ENCODE assay signal across 20 mouse cellular contexts in the genomic region with DNA sequence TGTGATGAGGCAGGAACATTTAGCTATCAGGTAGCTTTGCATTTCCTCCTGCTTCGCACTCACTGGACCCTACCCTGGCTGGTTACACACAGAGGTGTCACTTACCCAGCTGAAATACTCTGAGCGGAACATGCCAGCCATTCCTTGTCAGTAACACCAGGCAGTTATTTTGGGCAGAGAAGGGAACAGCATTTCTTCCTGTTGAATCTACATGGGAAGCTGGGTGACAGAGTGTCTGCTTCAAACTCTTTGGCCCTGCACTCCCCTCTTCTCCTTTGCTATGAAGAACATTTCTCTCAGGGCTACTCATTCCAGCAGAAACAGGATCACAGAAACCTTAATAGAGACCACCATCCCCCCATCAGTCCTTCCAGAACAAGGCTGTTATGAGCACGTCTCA. TPM values are rescaled to one million over a fixed set of nuclear protein-coding genes. Genes with fewer than 3 reads are reported as not detected.
A peak's percentile ranks its signal among the peaks of the same experiment; 100 is the strongest.
DNase-seq lines count a peak whose midpoint lies in the region; ATAC-seq lines count a peak whose summit lies in the region.
"Had no signal": no experiment of that assay in that cellular context is flagged by ENCODE, and none has a peak within 500 bp of the region (broad histone marks: within the 10 kb centered on the region; RNA-seq: fewer than 3 reads in every experiment).

No protein-coding gene starts in this region.

- no peaks in the 10 kb centered on the region for H3K36me3 ChIP-seq in heart, embryonic 14.5 days (ENCODE audit: control insufficient read depth, insufficient read depth, low read length)
- H3K36me3 ChIP-seq in lung, embryonic 15.5 days: no peaks in the 10 kb centered on the region
- H3K36me3 ChIP-seq: hindbrain, embryonic 15.5 days had no signal

- no peaks in the 10 kb centered on the region for H3K9me3 ChIP-seq in heart, embryonic 14.5 days (ENCODE audit: control insufficient read depth, low read length)
- no peaks in the 10 kb centered on the region for H3K9me3 ChIP-seq in lung, embryonic 15.5 days
- H3K9me3 ChIP-seq: hindbrain, embryonic 15.5 days had no signal

- H3K4me1 ChIP-seq in heart, embryonic 14.5 days (ENCODE audit: control insufficient read depth in 2 of 2, insufficient read depth in 2 of 2, low read length in 2 of 2): peaks cover 35 to 77% of the 10 kb centered on the region in 2 experiments
- peaks cover 48% of the 10 kb centered on the region for H3K4me1 ChIP-seq in lung, embryonic 15.5 days

- peak; percentile 52 to 54 for DNase-seq in heart, adult 18-20 months
- DNase-seq in heart, adult 8-10 months (ENCODE audit: low spot score): no peak
- DNase-seq in brain, adult 2 months (ENCODE audit: low read depth, low spot score): peak; percentile 16
- DNase-seq in adrenal gland, adult 18-20 months (ENCODE audit: low spot score in 2 of 2): no peak
- no peak for DNase-seq in urinary bladder, adult 18-20 months (ENCODE audit: low spot score in 2 of 2)
- DNase-seq in right cerebral cortex, postnatal 36 days (ENCODE audit: low spot score in 2 of 2): no peak
- DNase-seq: adrenal gland, adult 2 months; B cell, adult 2 months; cerebellum, adult 8-10 months; retina, postnatal 1 day; thymus, postnatal 4 days had no signal

- peak overlapping the region; percentile 87 to 91 for H3K27ac ChIP-seq in heart, embryonic 14.5 days (replicated peaks in 1 of 2; ENCODE audit: control insufficient read depth in 1 of 2, insufficient read depth in 1 of 2, low read depth in 2 of 2, low read length in 2 of 2)
- H3K27ac ChIP-seq in lung, embryonic 15.5 days: peak overlapping the region; percentile 87
- H3K27ac ChIP-seq: hindbrain, embryonic 15.5 days; macrophage had no signal

- no peak overlapping the region for H3K4me3 ChIP-seq in heart, embryonic 14.5 days (ENCODE audit: control insufficient read depth in 1 of 2, insufficient read depth in 1 of 2, low read depth in 1 of 2, low read length in 2 of 2)
- no peak overlapping the region for H3K4me3 ChIP-seq in lung, embryonic 15.5 days
- H3K4me3 ChIP-seq: hindbrain, embryonic 15.5 days had no signal

- ATAC-seq in heart, embryonic 14.5 days (ENCODE audit: insufficient number of reproducible peaks, insufficient read depth, low FRiP score, low read depth): peak; percentile 40; the same call in 1 of the 2 replicates
- peak; percentile 69; the same call in 1 of the 2 replicates for ATAC-seq in lung, embryonic 15.5 days (ENCODE audit: borderline replicate concordance, extremely low read depth, low FRiP score, low TSS enrichment)
- ATAC-seq: forebrain, embryonic 16.5 days; midbrain, embryonic 16.5 days had no signal

- no peak overlapping the region; the same call in 1 of the 2 replicates for H3K9ac ChIP-seq in heart, embryonic 14.5 days (ENCODE audit: low read length)
- H3K9ac ChIP-seq in lung, embryonic 15.5 days: no peak overlapping the region
- H3K9ac ChIP-seq: hindbrain, embryonic 15.5 days had no signal

- H3K27me3 ChIP-seq in heart, embryonic 14.5 days (ENCODE audit: control insufficient read depth, insufficient read depth, low read length): no peaks in the 10 kb centered on the region
- H3K27me3 ChIP-seq in lung, embryonic 15.5 days: no peaks in the 10 kb centered on the region
- H3K27me3 ChIP-seq: hindbrain, embryonic 15.5 days had no signal

- peak overlapping the region; percentile 2 for H3K4me2 ChIP-seq in heart, embryonic 14.5 days (ENCODE audit: low read length)
- no peak overlapping the region for H3K4me2 ChIP-seq in lung, embryonic 15.5 days
- H3K4me2 ChIP-seq: hindbrain, embryonic 15.5 days had no signal

- WGBS in heart, embryonic 14.5 days: 21% methylated on average over 3 of the region's 3 CpGs
- 36% methylated on average over 3 of the region's 3 CpGs for WGBS in lung, embryonic 15.5 days

RNA-seq across cellular contexts. Expression of a gene that starts 32.0 kb away (rescaled TPM):
- total RNA-seq in heart, adult 18-20 months (2021): 1 to 10 TPM; 5.9 to 7.3 TPM
- 1 to 10 TPM; 6.9 to 8.7 (median 7.4) TPM for total RNA-seq in heart, adult 8-10 months (2022)
- 11.1 and 13.3 TPM in 2 replicates for polyA plus RNA-seq in heart, embryonic 14.5 days (2014; fragmentation: Nextera tagmentation; extraction: Ambion mirVana)
- polyA plus RNA-seq in lung, embryonic 15.5 days (2015; fragmentation: Nextera tagmentation; extraction: Ambion mirVana): 7.9 and 8.0 TPM in 2 replicates
- total RNA-seq in adrenal gland, adult 18-20 months (2021): 1 to 10 TPM; 3.8 to 5.9 TPM

RNA-seq across cellular contexts. Expression of a gene that starts 42.6 kb away (rescaled TPM):
- not detected for total RNA-seq in heart, adult 18-20 months (2021)
- not detected for total RNA-seq in heart, adult 8-10 months (2022)
- polyA plus RNA-seq in heart, embryonic 14.5 days (2014; fragmentation: Nextera tagmentation; extraction: Ambion mirVana): not detected in 2 replicates
- not detected in 2 replicates for polyA plus RNA-seq in lung, embryonic 15.5 days (2015; fragmentation: Nextera tagmentation; extraction: Ambion mirVana)
- total RNA-seq in adrenal gland, adult 18-20 months (2021): not detected
- total RNA-seq: adrenal gland, adult 2 months; gastrocnemius, postnatal 4 days had no signal
- polyA plus RNA-seq: adrenal gland, adult 2 months; forebrain, embryonic 16.5 days; hindbrain, embryonic 15.5 days; large intestine, adult 2 months; limb, embryonic 14.5 days; macrophage; midbrain, embryonic 16.5 days had no signal

Comparison
In these comparisons a context has a peak if more than half of its experiments do, and no peak if none do; other contexts are left out.
1. DNase-seq: peak in heart, adult 18-20 months (2 of 2) and brain, adult 2 months (single experiment); none in heart, adult 8-10 months (single experiment), adrenal gland, adult 18-20 months (0 of 2), urinary bladder, adult 18-20 months (0 of 2) and right cerebral cortex, postnatal 36 days (0 of 2).